Mouse (Mus musculus) stomach, embryonic 15.5 days (tissue): ENCODE measurements around the gene Slc2a12. TPM values are rescaled to one million over a fixed set of nuclear protein-coding genes. Genes with fewer than 3 reads are reported as not detected.

Experiments used
- ATAC-seq: fragments of 200-750 bp; cut with Nextera tagmentation; 2 replicates; pipeline ENCODE4 v1.8.0; 2017; ENCODE audit warnings: low read depth, moderate number of reproducible peaks, moderate TSS enrichment; ENCODE audit not compliant: insufficient read depth, low FRiP score
- H3K27ac ChIP-seq: fragments of 300-500 bp; sonication (generic); 2 replicates; pipeline ENCODE4 v1.5.1; 2015; ENCODE audit warnings: mild to moderate bottlenecking, inconsistent platforms
- H3K27me3 ChIP-seq: fragments of 300-500 bp; sonication (generic); replicated peaks from 2 replicates; pipeline ENCODE4 v1.6.1; 2015; ENCODE audit warnings: inconsistent platforms
- H3K36me3 ChIP-seq: fragments of 300-500 bp; sonication (generic); 2 replicates; pipeline ENCODE4 v1.6.1; 2015; ENCODE audit warnings: inconsistent platforms
- H3K4me1 ChIP-seq: fragments of 300-500 bp; sonication (generic); 2 replicates; pipeline ENCODE4 v1.6.1; 2015; ENCODE audit warnings: inconsistent platforms
- H3K4me2 ChIP-seq: fragments of 300-500 bp; sonication (generic); 2 replicates; pipeline ENCODE4 v1.6.1; 2015; ENCODE audit warnings: mild to moderate bottlenecking, inconsistent platforms
- H3K4me3 ChIP-seq: fragments of 300-500 bp; sonication (generic); replicated peaks from 2 replicates; pipeline ENCODE4 v1.5.1; 2015; ENCODE audit warnings: inconsistent platforms
- H3K9ac ChIP-seq: fragments of 300-500 bp; sonication (generic); 2 replicates; pipeline ENCODE4 v1.6.1; 2015; ENCODE audit warnings: inconsistent platforms
- H3K9me3 ChIP-seq: fragments of 300-500 bp; sonication (generic); 2 replicates; pipeline ENCODE4 v1.6.1; 2016; ENCODE audit warnings: inconsistent platforms
- WGBS: fragments of 180-500 bp; shearing (Covaris S2); methylation state at CpG from one replicate; pipeline ENCODE4 v1.1.7; 2015; 5-methylcytosine and 5-hydroxymethylcytosine counted together
- polyA plus RNA-seq: library from polyadenylated mRNA; unstranded; fragments of >200 nt; fragmentation: Nextera tagmentation; extraction: Ambion mirVana; gene quantifications from 2 replicates; pipeline ENCODE4 v1.2.1, GENCODE M21; 2015

Gene Slc2a12
- polyA plus RNA-seq, 1 experiment from 2014 or later: 1.2 TPM

- H3K9ac ChIP-seq: no peak overlapping the region
- ATAC-seq: no peak
- H3K4me3 ChIP-seq: no peak overlapping the region
- no peaks in the 10 kb centered on the region for H3K4me1 ChIP-seq
- WGBS: 91% methylated on average over 8 of the region's 8 CpGs
- no peaks in the 10 kb centered on the region for H3K36me3 ChIP-seq
- H3K9me3 ChIP-seq: no peaks in the 10 kb centered on the region
- no peak overlapping the region for H3K27ac ChIP-seq
- no peak overlapping the region for H3K4me2 ChIP-seq
- H3K27me3 ChIP-seq: no peaks in the 10 kb centered on the region
These were observed 29.4 kb downstream of the Slc2a12 start for GRCm38 (mm10) chr10:22674176-22674575.

DNA sequence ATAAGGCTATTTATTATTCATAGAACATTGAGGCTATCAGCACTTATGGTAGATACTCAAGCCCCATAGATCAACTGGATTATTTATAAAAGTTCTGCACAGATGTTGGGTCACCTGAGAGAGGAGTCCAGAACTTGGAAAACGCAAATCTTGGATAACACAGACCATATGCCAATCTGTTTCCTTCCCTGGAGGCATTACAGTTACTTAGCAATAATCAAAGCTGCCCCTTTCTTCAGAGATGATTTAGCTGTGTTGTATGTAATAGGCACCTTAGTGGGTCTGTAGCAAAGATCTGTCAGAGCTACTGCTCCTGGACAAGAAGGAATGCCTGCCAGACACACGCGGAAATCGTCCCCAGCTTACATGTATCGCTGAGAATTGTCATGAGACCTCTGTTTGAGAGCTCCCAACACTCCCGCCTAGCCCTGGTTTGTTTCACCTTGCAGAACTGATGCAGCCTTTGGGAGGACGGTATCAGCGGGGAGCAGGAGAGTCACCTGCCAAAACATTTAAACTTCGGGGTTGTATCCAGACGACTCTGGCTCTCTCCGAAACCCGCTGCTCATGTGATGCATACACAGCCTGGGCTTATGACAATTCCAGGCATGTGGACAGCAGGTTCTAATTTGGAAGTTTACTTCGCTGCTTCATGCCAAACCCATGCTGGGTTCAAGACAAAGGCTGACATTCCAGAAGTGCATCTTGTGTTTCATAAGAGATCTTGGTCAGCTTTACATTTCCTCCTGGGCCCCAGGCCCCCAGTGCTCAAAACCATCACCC, 31.2 kb downstream of the Slc2a12 start:
- ATAC-seq: no peak
- Histone ChIP-seq H3K4me3 (no peak overlapping the region), H3K9ac (no peak overlapping the region), H3K27me3 (no peaks in the 10 kb centered on the region), H3K9me3 (no peaks in the 10 kb centered on the region), H3K4me1 (no peaks in the 10 kb centered on the region), H3K36me3 (no peaks in the 10 kb centered on the region), H3K4me2 (no peak overlapping the region), H3K27ac (no peak overlapping the region)
- WGBS: 73% methylated on average over 13 of the region's 13 CpGs

DNA sequence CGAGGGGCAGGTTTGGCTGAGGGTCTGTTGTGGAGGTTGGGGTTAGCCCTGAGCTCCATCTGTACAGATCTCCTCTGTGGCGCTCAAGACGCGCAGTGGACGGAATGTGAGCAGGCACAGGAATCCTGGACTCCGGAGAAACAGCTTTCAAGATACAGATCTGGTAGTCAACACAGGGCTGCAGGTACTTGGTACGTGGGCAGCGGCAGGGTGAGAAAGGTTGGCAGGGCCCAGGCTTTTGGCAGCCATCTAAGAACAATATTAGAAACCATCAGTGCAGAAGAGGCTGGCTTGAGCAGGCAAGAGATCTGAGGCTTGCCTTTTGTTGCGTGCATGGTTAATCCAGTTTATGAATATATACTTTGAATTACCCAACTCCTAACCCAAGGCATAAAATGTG, 51.4 kb downstream of the Slc2a12 start:
- Histone ChIP-seq H3K27ac (no peak overlapping the region), H3K36me3 (no peaks in the 10 kb centered on the region), H3K9ac (no peak overlapping the region), H3K27me3 (no peaks in the 10 kb centered on the region), H3K4me3 (no peak overlapping the region), H3K9me3 (no peaks in the 10 kb centered on the region), H3K4me1 (peaks cover 11% of the 10 kb centered on the region), H3K4me2 (no peak overlapping the region)
- 80% methylated on average over 9 of the region's 9 CpGs for WGBS
- no peak for ATAC-seq

DNA sequence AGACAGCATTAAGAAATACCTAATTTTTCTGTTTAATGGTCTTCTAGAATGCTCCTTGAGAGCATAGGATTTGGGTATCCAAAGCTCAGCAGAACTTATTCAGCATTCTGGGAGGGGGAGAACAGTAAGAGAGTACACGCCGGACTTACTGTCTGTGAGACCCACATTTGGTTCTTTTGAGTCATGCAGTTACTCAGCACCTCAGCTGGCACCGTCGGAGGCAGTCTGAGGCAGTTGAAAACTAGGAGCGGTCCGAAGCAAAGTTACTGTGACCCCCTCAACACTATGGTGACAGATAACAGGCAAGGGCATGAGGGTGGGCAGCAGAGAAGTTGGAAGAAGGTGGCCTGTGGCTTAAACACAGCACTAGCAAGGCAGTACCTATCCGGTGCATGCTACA, 52.1 kb downstream of the Slc2a12 start:
- Histone ChIP-seq H3K9ac (no peak overlapping the region), H3K27me3 (no peaks in the 10 kb centered on the region), H3K36me3 (no peaks in the 10 kb centered on the region), H3K4me1 (peaks cover 11% of the 10 kb centered on the region), H3K4me3 (no peak overlapping the region), H3K9me3 (no peaks in the 10 kb centered on the region), H3K27ac (peak overlapping the region; percentile 52), H3K4me2 (no peak overlapping the region)
- ATAC-seq: no peak
- WGBS: 59% methylated on average over 7 of the region's 7 CpGs

GRCm38 (mm10) chr10:22698158-22698953, 53.5 kb downstream of the Slc2a12 start:
- H3K9ac ChIP-seq: no peak overlapping the region
- H3K4me2 ChIP-seq: no peak overlapping the region
- no peak overlapping the region for H3K4me3 ChIP-seq
- H3K36me3 ChIP-seq: no peaks in the 10 kb centered on the region
- H3K4me1 ChIP-seq: peaks cover 16% of the 10 kb centered on the region
- no peaks in the 10 kb centered on the region for H3K9me3 ChIP-seq
- ATAC-seq: peak; percentile 81
- 68% methylated on average over 9 of the region's 9 CpGs for WGBS
- H3K27me3 ChIP-seq: no peaks in the 10 kb centered on the region
- H3K27ac ChIP-seq: peak overlapping the region; percentile 48

DNA sequence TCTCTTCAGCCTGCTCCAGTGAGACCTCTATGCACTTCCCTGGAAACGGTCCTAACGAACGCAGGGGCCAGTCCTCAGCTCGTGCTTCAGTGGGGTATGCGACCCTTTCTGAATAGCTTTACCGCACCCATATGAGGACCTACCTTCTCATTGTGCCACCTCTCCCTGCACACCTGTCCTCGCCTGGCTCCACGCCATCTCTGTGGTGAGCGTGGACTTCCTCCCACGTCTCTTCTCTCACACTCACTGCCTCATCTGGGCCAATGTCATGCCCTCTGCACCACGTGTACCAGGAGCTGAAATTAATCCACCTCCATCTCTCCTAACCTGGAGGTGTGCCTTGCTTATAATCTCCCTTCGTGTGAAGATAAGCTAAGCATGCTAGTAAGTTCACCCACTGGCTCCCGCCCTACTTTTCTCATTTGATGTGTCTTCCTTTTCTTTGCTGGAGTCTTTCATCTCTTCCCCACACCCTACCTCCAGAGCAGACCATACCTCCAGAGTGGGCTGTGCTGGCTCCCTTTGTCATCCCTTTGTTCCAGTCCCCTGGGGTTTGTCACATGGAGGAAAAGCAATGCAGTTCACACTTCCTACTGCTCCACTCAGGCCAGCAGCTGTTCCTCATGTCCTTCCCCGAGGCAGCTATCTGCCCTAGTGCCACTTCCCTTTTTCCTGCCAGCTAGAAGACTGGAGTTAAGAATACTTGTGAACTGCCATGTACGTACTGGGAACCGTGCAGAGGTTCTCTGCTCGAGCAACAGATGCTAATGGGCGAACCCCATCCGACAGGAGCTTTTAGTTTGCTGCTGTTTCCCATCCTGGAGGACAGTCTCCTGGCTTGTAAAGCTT, 54.9 kb downstream of the Slc2a12 start:
- H3K9ac ChIP-seq: no peak overlapping the region
- no peaks in the 10 kb centered on the region for H3K9me3 ChIP-seq
- H3K27ac ChIP-seq: peak overlapping the region; percentile 11; the same call in 1 of the 2 replicates
- H3K4me3 ChIP-seq: no peak overlapping the region
- no peak for ATAC-seq
- H3K27me3 ChIP-seq: no peaks in the 10 kb centered on the region
- WGBS: 68% methylated on average over 19 of the region's 19 CpGs
- peaks cover 16% of the 10 kb centered on the region for H3K4me1 ChIP-seq
- H3K36me3 ChIP-seq: no peaks in the 10 kb centered on the region
- no peak overlapping the region for H3K4me2 ChIP-seq

DNA sequence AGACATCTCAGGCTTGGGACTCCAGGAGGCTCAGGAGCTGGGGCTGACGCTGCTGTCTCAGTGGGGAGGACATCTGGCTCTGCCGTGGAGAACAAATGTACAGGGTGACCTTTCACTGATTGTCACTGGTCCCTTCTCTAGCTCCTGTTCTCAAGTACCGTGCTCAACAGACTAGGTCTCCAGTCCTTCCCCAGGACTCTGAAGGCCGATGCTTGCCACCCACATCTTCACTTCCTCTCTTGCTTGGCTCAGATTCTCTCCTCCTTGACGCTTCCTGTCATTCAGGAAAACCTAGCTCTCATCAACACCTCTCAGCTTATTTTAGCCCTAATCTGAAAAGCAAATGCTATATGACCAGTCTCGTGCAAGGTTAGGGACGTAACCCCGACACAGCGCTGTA, 56.0 kb downstream of the Slc2a12 start:
- H3K4me3 ChIP-seq: no peak overlapping the region
- H3K4me2 ChIP-seq: no peak overlapping the region
- 70% methylated on average over 9 of the region's 9 CpGs for WGBS
- no peak overlapping the region for H3K27ac ChIP-seq
- H3K9me3 ChIP-seq: no peaks in the 10 kb centered on the region
- peaks cover 16% of the 10 kb centered on the region for H3K4me1 ChIP-seq
- H3K9ac ChIP-seq: no peak overlapping the region
- H3K27me3 ChIP-seq: no peaks in the 10 kb centered on the region
- ATAC-seq: no peak
- H3K36me3 ChIP-seq: no peaks in the 10 kb centered on the region

DNA sequence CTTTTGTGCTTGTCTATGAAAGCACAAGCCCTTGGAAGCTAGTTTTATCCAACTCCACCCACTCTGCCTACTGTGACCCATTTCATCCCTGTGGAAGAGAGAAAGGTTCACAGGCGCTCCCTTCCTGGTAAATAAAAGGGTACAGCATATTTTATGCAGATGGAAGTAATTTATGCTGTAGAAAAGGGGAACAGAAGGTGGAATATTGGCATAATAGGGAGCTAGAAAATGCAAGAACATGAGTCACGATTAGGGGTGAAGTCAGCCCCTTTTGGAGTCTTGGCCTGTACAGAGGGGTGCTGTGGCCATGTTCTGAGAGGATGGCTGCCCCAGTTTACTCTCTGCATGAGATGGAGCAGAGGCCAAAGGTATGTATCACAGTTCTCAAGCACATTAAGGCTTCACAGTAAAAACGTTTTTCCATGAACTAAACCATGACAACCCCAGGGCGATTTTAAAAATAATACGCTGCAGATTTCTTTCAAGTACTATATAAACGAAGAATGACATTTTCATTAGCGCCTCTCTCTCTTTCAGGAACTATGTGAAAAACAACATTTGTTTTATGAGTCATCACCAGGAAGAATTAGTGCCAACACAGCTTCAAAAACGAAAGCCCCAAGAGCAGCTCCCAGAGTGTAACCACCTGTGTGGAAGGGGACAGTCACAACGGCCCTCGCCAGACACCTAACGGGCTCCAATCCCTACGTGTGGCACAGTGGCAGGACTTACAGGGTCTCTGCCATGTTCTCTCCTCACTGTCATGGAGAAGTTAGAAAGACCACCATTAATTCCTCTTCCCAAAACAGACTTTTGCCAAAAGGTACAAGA, 56.9 kb downstream of the Slc2a12 start:
- 64% methylated on average over 12 of the region's 12 CpGs for WGBS
- no peaks in the 10 kb centered on the region for H3K36me3 ChIP-seq
- no peak overlapping the region for H3K4me2 ChIP-seq
- no peak overlapping the region for H3K4me3 ChIP-seq
- no peaks in the 10 kb centered on the region for H3K27me3 ChIP-seq
- peaks cover 16% of the 10 kb centered on the region for H3K4me1 ChIP-seq
- no peaks in the 10 kb centered on the region for H3K9me3 ChIP-seq
- no peak overlapping the region for H3K9ac ChIP-seq
- 0 out of 2 replicates have a peak overlapping the region, but pooled peaks have one; percentile 52 for H3K27ac ChIP-seq
- ATAC-seq: no peak; the same call in 1 of the 2 replicates

- no peak overlapping the region for H3K4me3 ChIP-seq
- no peaks in the 10 kb centered on the region for H3K9me3 ChIP-seq
- H3K4me1 ChIP-seq: peaks cover 11% of the 10 kb centered on the region; the same call in 1 of the 2 replicates
- H3K27me3 ChIP-seq: no peaks in the 10 kb centered on the region
- WGBS: 80% methylated on average over 6 of the region's 6 CpGs
- H3K4me2 ChIP-seq: no peak overlapping the region
- H3K9ac ChIP-seq: no peak overlapping the region
- ATAC-seq: no peak
- no peak overlapping the region for H3K27ac ChIP-seq
- 0 out of 2 replicates have a peak, but pooled peaks cover 3% of the 10 kb centered on the region for H3K36me3 ChIP-seq
These were observed 59.0 kb downstream of the Slc2a12 start for GRCm38 (mm10) chr10:22703844-22704243.

DNA sequence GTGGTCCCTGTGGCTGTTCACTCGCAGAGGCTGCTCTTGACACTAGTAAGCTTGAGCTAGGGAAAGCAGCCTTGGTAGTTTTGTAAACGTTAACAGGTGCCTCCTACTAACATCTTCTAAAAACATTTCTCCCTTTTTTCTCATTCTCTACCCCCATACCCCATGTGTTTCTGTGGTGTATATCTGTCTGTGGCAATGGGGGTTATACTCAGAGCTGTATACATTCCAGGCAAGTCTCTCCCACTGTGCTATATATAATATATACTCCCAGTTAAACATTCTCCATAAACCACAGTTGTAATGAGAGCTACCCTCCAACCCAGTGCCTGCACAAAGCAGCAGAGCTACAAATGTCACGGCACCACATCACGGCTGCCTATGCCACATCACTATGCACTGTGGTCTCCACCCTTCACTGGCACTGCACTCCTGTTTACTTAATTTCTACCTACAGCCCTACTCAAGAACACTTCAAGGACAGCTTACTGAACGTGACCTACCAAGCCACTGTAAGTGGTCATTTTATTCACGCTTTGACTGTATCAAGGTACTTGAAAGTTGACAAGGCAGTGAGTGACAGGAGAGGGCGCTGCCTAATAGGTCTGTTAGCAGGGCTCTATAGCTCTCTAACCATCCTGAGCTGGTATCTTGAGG, 63.5 kb downstream of the Slc2a12 start:
- Histone ChIP-seq H3K27ac (peak overlapping the region; percentile 36; the same call in 1 of the 2 replicates), H3K4me3 (no peak overlapping the region), H3K9me3 (no peaks in the 10 kb centered on the region), H3K36me3 (peaks cover 8% of the 10 kb centered on the region; the same call in 1 of the 2 replicates), H3K9ac (no peak overlapping the region), H3K4me2 (no peak overlapping the region), H3K27me3 (no peaks in the 10 kb centered on the region), H3K4me1 (no peaks in the 10 kb centered on the region)
- WGBS: 77% methylated on average over 7 of the region's 7 CpGs
- no peak for ATAC-seq
